Mouse (Mus musculus) thymus, postnatal 36 days (tissue): Measurements from ENCODE around the gene Qars.

Experiments used
- DNase-seq, 2 experiments: peaks; one replicate each; pipeline ENCODE4 v3.0.0; 2022; ENCODE audit warnings: mixed read lengths in 2 of 2

Qars gene

GRCm38 (mm10) chr9:108507619-108508434, at the start of gene Qars:
Gene Qars, plus strand, starts transcription at chr9:108507706.
- peak; percentile 91 to 94 for DNase-seq

GRCm38 (mm10) chr9:108459939-108460318, 47.6 kb upstream of the Qars start:
- DNase-seq = no peak

- DNase-seq = peak; percentile 83 to 89
Observed at GRCm38 (mm10) chr9:108460319-108461178, 47.0 kb upstream of the Qars start, which contains the start of gene Ccdc71. Gene Ccdc71, plus strand, starts transcription at chr9:108460527.

- DNase-seq = no peak
Observed at GRCm38 (mm10) chr9:108461181-108461631, 46.3 kb upstream of the Qars start, which contains the start of gene Klhdc8b. Gene Klhdc8b, minus strand, starts transcription at chr9:108461581.

GRCm38 (mm10) chr9:108461675-108462074, 45.8 kb upstream of the Qars start:
- no peak for DNase-seq

GRCm38 (mm10) chr9:108462192-108462591, 45.3 kb upstream of the Qars start:
- DNase-seq = no peak

- DNase-seq = no peak
Observed at GRCm38 (mm10) chr9:108463713-108464112, 43.8 kb upstream of the Qars start.

- DNase-seq = no peak
Observed at GRCm38 (mm10) chr9:108466219-108466618, 41.3 kb upstream of the Qars start.

GRCm38 (mm10) chr9:108469430-108469829, 38.1 kb upstream of the Qars start:
- no peak for DNase-seq

GRCm38 (mm10) chr9:108469845-108470244, 37.7 kb upstream of the Qars start:
- no peak for DNase-seq

GRCm38 (mm10) chr9:108474528-108474927, 33.0 kb upstream of the Qars start:
- peak in 1 of 2 experiments; percentile 7 for DNase-seq

- DNase-seq = no peak
Observed at GRCm38 (mm10) chr9:108478638-108479156, 28.8 kb upstream of the Qars start.

- no peak for DNase-seq
Observed at GRCm38 (mm10) chr9:108479241-108479640, 28.3 kb upstream of the Qars start.

- no peak for DNase-seq
Observed at GRCm38 (mm10) chr9:108479721-108480351, 27.7 kb upstream of the Qars start, which contains the start of gene Lamb2. Gene Lamb2, plus strand, starts transcription at chr9:108479736.

- no peak for DNase-seq
Observed at GRCm38 (mm10) chr9:108480813-108481519, 26.5 kb upstream of the Qars start.

GRCm38 (mm10) chr9:108481520-108482210, 25.8 kb upstream of the Qars start:
- no peak for DNase-seq

GRCm38 (mm10) chr9:108483051-108483790, 24.3 kb upstream of the Qars start:
- no peak for DNase-seq

- no peak for DNase-seq
Observed at GRCm38 (mm10) chr9:108484021-108484420, 23.5 kb upstream of the Qars start.

- DNase-seq = no peak
Observed at GRCm38 (mm10) chr9:108485301-108485875, 22.1 kb upstream of the Qars start.

GRCm38 (mm10) chr9:108486973-108487530, 20.5 kb upstream of the Qars start:
- DNase-seq = peak in 1 of 2 experiments; percentile 5
